Mouse (Mus musculus) lung, embryonic 14.5 days (tissue): ENCODE measurements at regions not wholly inside any gene's neighbourhood (a gene's known extent, or its start where the extent isn't known, plus 50 kb on each side); places are given as distances from the start of the nearest gene placed in this dataset.

Experiments used
- ATAC-seq: fragments of 200-750 bp; cut with Nextera tagmentation; 2 replicates; pipeline ENCODE4 v1.8.0; 2017; ENCODE audit warnings: mild to moderate bottlenecking, moderate TSS enrichment, moderate library complexity; ENCODE audit not compliant: insufficient read depth
- DNase-seq: peaks from one replicate; pipeline ENCODE4 v3.0.0-alpha.2; 2015
- H3K27ac ChIP-seq: fragments of 300-500 bp; sonication (generic); 2 replicates; pipeline ENCODE4 v1.5.1; 2014; ENCODE audit warnings: low read depth, mild to moderate bottlenecking, moderate library complexity
- H3K27me3 ChIP-seq: fragments of 300-500 bp; sonication (generic); 2 replicates; pipeline ENCODE4 v1.6.1; 2014; ENCODE audit warnings: low read length, control low read depth; ENCODE audit not compliant: insufficient read depth
- H3K36me3 ChIP-seq: fragments of 300-500 bp; sonication (generic); 2 replicates; pipeline ENCODE4 v1.6.1; 2014; ENCODE audit warnings: control low read depth; ENCODE audit not compliant: insufficient read depth
- H3K4me1 ChIP-seq: fragments of 300-500 bp; sonication (generic); 2 replicates; pipeline ENCODE4 v1.6.1; 2014; ENCODE audit warnings: antibody characterized with exemption, control low read depth; ENCODE audit not compliant: insufficient read depth
- H3K4me2 ChIP-seq: fragments of 300-500 bp; sonication (generic); 2 replicates; pipeline ENCODE4 v1.6.1; 2014; ENCODE audit warnings: mild to moderate bottlenecking
- H3K4me3 ChIP-seq: fragments of 300-500 bp; sonication (generic); 2 replicates; pipeline ENCODE4 v1.5.1; 2014; ENCODE audit warnings: low read depth, low read length
- H3K9ac ChIP-seq: fragments of 300-500 bp; sonication (generic); 2 replicates; pipeline ENCODE4 v1.6.1; 2014
- H3K9me3 ChIP-seq: fragments of 300-500 bp; sonication (generic); 2 replicates; pipeline ENCODE4 v1.6.1; 2016; ENCODE audit warnings: low read depth, low read length, control low read depth
- CTCF ChIP-seq: IDR thresholded peaks from 2 replicates; pipeline ENCODE4 v1.5.1; 2016; ENCODE audit warnings: antibody characterized with exemption, low read depth
- WGBS: fragments of 180-500 bp; shearing (Covaris S2); extraction: QIAGEN DNeasy Blood & Tissue Kit; methylation state at CpG from one replicate; pipeline ENCODE4 v1.1.7; 2014; 5-methylcytosine and 5-hydroxymethylcytosine counted together

DNA sequence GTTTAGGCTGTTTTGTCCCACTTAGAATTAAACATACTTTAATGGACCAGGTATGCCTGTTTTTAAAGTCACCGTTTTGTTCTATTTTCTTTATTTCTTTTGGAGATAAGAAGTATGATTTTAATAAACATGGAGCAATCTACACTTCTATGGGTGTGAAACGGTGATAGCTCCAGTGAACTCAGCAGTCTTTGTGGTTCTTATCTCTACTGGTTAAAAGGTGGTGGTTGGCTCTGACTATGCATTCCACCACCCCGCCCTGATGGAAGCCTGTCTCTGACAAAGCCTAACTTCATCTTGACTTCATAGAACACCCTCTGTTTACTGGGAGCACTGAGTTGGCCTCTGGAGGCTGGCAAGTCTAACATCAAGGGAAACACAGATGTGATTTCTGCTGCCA is 407.3 kb upstream of the Nox3 start:
- H3K36me3 ChIP-seq = no peaks in the 10 kb centered on the region
- no peaks in the 10 kb centered on the region for H3K27me3 ChIP-seq
- H3K9ac ChIP-seq = no peak overlapping the region
- no peaks in the 10 kb centered on the region for H3K9me3 ChIP-seq
- DNase-seq = no peak
- WGBS = 71% methylated on average over 3 of the region's 3 CpGs
- TF ChIP-seq CTCF = no peak
- ATAC-seq = no peak
- no peak overlapping the region for H3K4me2 ChIP-seq
- no peak overlapping the region for H3K27ac ChIP-seq
- no peaks in the 10 kb centered on the region for H3K4me1 ChIP-seq
- H3K4me3 ChIP-seq = no peak overlapping the region

DNA sequence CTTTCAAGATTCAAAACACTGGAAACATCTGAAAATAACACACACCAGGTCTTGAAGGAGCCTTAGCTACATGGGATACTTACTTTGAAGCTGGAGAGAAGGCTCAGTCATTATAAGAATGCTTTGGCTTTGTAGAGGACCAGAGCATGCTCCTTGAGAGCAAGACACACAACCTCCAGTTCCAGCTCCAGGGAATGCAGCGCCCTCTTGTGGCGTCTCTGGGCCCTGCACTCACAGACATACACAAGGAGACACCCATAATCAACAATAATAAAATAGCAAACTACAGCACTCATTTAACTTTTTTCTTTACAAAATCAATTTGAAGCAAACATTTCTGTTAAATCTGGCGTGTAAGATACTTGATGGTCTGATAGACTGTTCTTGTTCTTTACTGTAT is 413.2 kb upstream of the Nox3 start:
- ATAC-seq = no peak

DNA sequence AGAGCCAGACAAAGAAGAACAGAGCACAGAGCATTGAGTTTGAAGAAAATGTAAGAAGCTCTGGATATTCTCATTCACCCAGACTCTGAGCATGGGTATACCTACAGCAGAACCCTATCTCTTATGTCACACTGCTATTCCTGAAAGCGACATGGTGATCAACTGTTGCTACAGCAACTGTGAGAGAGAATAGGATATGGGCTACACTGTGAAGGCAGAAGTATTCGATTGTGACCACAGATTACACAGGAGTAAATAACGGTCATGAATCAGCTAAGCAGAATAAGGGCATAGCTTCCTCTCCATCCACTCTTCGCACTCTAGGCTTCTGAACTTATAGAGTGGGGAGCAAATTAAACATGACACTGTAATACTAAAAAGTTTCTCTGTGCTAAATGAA is 417.0 kb upstream of the Nox3 start:
- H3K4me1 ChIP-seq = no peaks in the 10 kb centered on the region
- H3K27me3 ChIP-seq = no peaks in the 10 kb centered on the region
- TF ChIP-seq CTCF = no peak
- H3K36me3 ChIP-seq = no peaks in the 10 kb centered on the region
- no peak overlapping the region for H3K27ac ChIP-seq
- no peak overlapping the region for H3K9ac ChIP-seq
- no peak overlapping the region for H3K4me2 ChIP-seq
- 80% methylated on average over 4 of the region's 4 CpGs for WGBS
- H3K4me3 ChIP-seq = no peak overlapping the region
- DNase-seq = no peak
- ATAC-seq = no peak
- H3K9me3 ChIP-seq = no peaks in the 10 kb centered on the region

More for the DNA sequence above, 413.2 kb upstream of the Nox3 start:
- no peaks in the 10 kb centered on the region for H3K4me1 ChIP-seq
- no peak overlapping the region for H3K27ac ChIP-seq
- peak; percentile 67 for TF ChIP-seq CTCF
- no peak overlapping the region for H3K4me2 ChIP-seq
- DNase-seq = peak; percentile 29
- WGBS = 51% methylated on average over 3 of the region's 3 CpGs
- no peak overlapping the region for H3K9ac ChIP-seq
- no peaks in the 10 kb centered on the region for H3K36me3 ChIP-seq
- no peak overlapping the region for H3K4me3 ChIP-seq
- no peaks in the 10 kb centered on the region for H3K27me3 ChIP-seq
- no peaks in the 10 kb centered on the region for H3K9me3 ChIP-seq

DNA sequence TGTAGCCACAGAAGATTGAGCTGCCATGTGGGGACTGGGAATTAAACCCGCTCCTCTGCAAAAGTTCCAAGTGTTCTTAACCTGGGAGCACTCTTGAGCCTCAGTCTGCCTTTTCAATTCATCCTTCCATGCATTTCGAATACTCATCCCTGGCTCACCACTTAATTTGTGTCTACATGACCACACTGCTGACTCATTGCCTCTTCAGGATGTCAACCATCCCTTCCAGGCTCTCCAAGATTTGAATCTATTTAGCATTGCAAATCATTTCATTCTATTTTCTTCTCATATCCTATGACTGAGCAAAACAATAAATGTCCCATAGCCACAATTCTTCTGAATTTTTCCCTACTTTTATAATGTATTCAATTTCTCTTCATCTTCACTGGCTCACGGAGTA is 420.4 kb upstream of the Nox3 start:
- no peaks in the 10 kb centered on the region for H3K4me1 ChIP-seq
- no peak overlapping the region for H3K9ac ChIP-seq
- 85% methylated on average over 3 of the region's 3 CpGs for WGBS
- no peaks in the 10 kb centered on the region for H3K9me3 ChIP-seq
- H3K27me3 ChIP-seq = no peaks in the 10 kb centered on the region
- H3K4me2 ChIP-seq = no peak overlapping the region
- DNase-seq (no peak), ATAC-seq (no peak)
- H3K36me3 ChIP-seq = no peaks in the 10 kb centered on the region
- H3K27ac ChIP-seq = no peak overlapping the region
- TF ChIP-seq CTCF = no peak
- no peak overlapping the region for H3K4me3 ChIP-seq

DNA sequence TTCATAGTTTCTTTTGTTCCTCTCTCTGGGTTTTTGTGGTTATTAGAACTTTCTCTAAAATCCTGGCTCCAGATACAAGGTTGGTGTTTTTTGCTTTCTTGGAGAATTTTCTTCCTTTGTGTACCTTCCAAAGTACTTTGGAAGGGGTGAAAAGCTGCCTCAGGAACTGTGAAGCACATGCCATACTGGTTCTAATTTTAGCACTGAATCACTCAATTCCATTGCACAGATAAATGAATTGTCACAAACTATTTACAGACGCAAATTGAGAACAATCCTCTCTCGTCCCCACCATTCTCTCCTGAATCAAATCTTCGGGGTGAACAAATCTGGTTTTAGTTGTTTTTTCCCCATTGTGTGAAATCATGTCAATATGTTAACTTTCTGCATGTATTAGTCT is 437.6 kb upstream of the Nox3 start:
- no peak for TF ChIP-seq CTCF
- Histone ChIP-seq H3K9ac (no peak overlapping the region), H3K9me3 (no peaks in the 10 kb centered on the region), H3K4me2 (no peak overlapping the region), H3K4me3 (no peak overlapping the region), H3K27ac (no peak overlapping the region), H3K27me3 (no peaks in the 10 kb centered on the region), H3K4me1 (no peaks in the 10 kb centered on the region), H3K36me3 (no peaks in the 10 kb centered on the region)
- ATAC-seq (no peak), DNase-seq (no peak)
- 55% methylated on average over 3 of the region's 3 CpGs for WGBS

DNA sequence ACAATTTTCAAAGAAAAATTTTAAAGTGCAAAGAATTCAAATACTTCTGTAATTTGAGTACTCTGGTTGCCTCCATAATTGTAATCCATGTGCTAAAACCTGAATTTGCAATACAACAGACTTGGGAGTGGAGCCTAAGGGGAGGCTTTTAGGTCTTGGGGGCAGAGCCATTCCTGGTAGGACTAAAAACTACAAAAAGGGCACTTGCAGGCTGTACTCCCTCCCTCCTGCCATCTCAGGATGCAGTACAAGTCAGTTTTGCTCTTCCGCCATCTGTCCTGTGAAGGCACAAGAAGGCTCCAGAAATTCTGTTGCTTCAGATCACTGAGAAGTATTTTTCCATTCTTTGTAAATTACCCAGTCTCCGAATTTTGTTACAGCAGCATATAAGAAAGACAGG is 467.4 kb upstream of the Nox3 start:
- TF ChIP-seq CTCF = no peak

DNA sequence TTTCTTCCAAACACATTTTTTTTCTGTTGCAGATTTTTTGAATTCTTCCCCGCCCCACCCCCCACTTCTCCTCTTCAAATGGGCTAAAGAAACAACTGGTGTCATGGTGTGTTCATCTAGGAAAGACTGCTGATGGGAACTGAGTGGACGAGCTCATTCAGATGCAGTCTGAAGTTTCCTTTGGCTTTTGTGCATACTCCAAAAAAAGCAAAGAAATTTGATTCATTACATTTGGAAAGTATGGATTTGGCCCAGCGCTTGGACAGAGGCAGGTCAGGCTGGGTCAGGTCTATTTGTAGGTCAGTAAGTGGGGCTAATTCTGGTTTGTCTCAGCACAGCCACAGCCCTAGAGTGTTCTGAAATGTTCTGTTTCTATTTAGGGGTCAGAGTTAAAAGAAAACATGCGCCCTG is 477.9 kb upstream of the Nox3 start:
- no peak for TF ChIP-seq CTCF
- Histone ChIP-seq H3K4me3 (no peak overlapping the region), H3K4me2 (0 out of 2 replicates have a peak overlapping the region, but pooled peaks have one; percentile 8), H3K9ac (no peak overlapping the region), H3K9me3 (no peaks in the 10 kb centered on the region), H3K36me3 (no peaks in the 10 kb centered on the region), H3K27ac (peak overlapping the region; percentile 59), H3K4me1 (peaks cover 12% of the 10 kb centered on the region; the same call in 1 of the 2 replicates), H3K27me3 (no peaks in the 10 kb centered on the region)
- peak; percentile 87 for ATAC-seq
- peak; percentile 73 for DNase-seq
- 23% methylated on average over 4 of the region's 4 CpGs for WGBS

More for the DNA sequence above, 467.4 kb upstream of the Nox3 start:
- H3K4me1 ChIP-seq = no peaks in the 10 kb centered on the region
- no peak overlapping the region for H3K9ac ChIP-seq
- DNase-seq (no peak), ATAC-seq (no peak)
- H3K4me3 ChIP-seq = no peak overlapping the region
- WGBS = 89% methylated on average over 2 of the region's 2 CpGs
- H3K4me2 ChIP-seq = no peak overlapping the region
- H3K36me3 ChIP-seq = no peaks in the 10 kb centered on the region
- H3K27me3 ChIP-seq = no peaks in the 10 kb centered on the region
- no peak overlapping the region for H3K27ac ChIP-seq
- H3K9me3 ChIP-seq = no peaks in the 10 kb centered on the region

DNA sequence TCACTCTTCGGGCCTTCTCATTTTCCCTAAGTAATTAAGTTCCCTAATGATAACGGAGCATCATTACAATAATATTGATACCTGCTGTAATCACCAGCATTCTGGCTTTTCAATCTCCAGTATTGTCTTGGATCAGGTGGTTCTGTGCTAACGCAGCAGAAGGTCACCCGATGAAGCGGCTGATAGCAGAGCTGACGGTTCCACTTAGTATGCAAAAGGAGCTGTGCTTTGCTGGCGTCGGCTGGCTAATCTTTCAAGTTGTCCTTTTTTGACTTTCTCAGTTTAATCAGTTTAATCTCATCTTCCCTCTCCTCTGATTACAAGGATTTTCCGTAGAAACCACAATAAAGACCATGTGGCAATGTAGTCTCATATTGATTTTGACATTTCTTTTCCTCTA is 478.9 kb upstream of the Nox3 start:
- no peak for DNase-seq
- no peak overlapping the region for H3K4me2 ChIP-seq
- H3K27ac ChIP-seq = no peak overlapping the region; the same call in 1 of the 2 replicates
- H3K4me3 ChIP-seq = no peak overlapping the region
- ATAC-seq = no peak
- H3K4me1 ChIP-seq = peaks cover 12% of the 10 kb centered on the region; the same call in 1 of the 2 replicates
- H3K9me3 ChIP-seq = no peaks in the 10 kb centered on the region
- WGBS = 74% methylated on average over 9 of the region's 9 CpGs
- no peaks in the 10 kb centered on the region for H3K27me3 ChIP-seq
- H3K36me3 ChIP-seq = no peaks in the 10 kb centered on the region
- no peak overlapping the region for H3K9ac ChIP-seq
- TF ChIP-seq CTCF = no peak
